Mouse (Mus musculus): ENCODE data around the gene Pld4. TPM values are rescaled to one million over a fixed set of nuclear protein-coding genes. Genes with fewer than 3 reads are reported as not detected.

The Pld4 gene
- polyA plus RNA-seq (2012; rRNA removed): 7.8 and 8.3 TPM in 2 replicates

GRCm38 (mm10) chr12:112760154-112760926 lies at the start of gene Pld4:
Pld4 (plus strand) TSS chr12:112760655.

GRCm38 (mm10) chr12:112720216-112720615 lies 40.2 kb upstream of the Pld4 start, which contains the start of gene Cep170b:
Cep170b (plus strand) TSS chr12:112720455.

GRCm38 (mm10) chr12:112801864-112802846 lies 41.7 kb downstream of the Pld4 start, which contains the start of gene Ahnak2:
Ahnak2 (minus strand) TSS chr12:112802657.

GRCm38 (mm10) chr12:112808587-112809364 lies 48.3 kb downstream of the Pld4 start, which contains the start of gene Clba1:
Clba1 (plus strand) TSS chr12:112808937.

Other genes with a start within 250 kb of the Pld4 start
- 34.9 and 36.2 TPM in 2 replicates for gene Tmem179, start 243.9 kb upstream of the Pld4 start, polyA plus RNA-seq (2012; rRNA removed)
- 11.3 and 13.2 TPM in 2 replicates for gene Inf2, start 171.9 kb upstream of the Pld4 start, polyA plus RNA-seq (2012; rRNA removed)
- 2.8 and 6.9 TPM in 2 replicates for gene Adssl1, start 140.6 kb upstream of the Pld4 start, polyA plus RNA-seq (2012; rRNA removed)
- gene Siva1, start 116.0 kb upstream of the Pld4 start, polyA plus RNA-seq (2012; rRNA removed): 86.7 and 92.2 TPM in 2 replicates
- 292 and 299 TPM in 2 replicates for gene Akt1, start 85.8 kb upstream of the Pld4 start, polyA plus RNA-seq (2012; rRNA removed)
- gene Zbtb42, start 81.8 kb upstream of the Pld4 start, polyA plus RNA-seq (2012; rRNA removed): 3.1 and 3.5 TPM in 2 replicates
- gene Cep170b, start 40.2 kb upstream of the Pld4 start, polyA plus RNA-seq (2012; rRNA removed): 42.5 and 49.1 TPM in 2 replicates
- 1.8 and 3.9 TPM in 2 replicates for gene Ahnak2, start 42.0 kb downstream of the Pld4 start, polyA plus RNA-seq (2012; rRNA removed)
- gene Clba1, start 48.3 kb downstream of the Pld4 start, polyA plus RNA-seq (2012; rRNA removed): 10.7 and 11.2 TPM in 2 replicates
- gene Cdca4, start 68.8 kb downstream of the Pld4 start, polyA plus RNA-seq (2012; rRNA removed): 55.2 and 60.5 TPM in 2 replicates
- gene Gpr132, start 107.6 kb downstream of the Pld4 start, polyA plus RNA-seq (2012; rRNA removed): 0.16 and 0.20 TPM in 2 replicates
- gene Jag2, start 169.1 kb downstream of the Pld4 start, polyA plus RNA-seq (2012; rRNA removed): 44.5 and 56.0 TPM in 2 replicates
- gene Nudt14, start 181.5 kb downstream of the Pld4 start, polyA plus RNA-seq (2012; rRNA removed): 37.1 and 42.3 TPM in 2 replicates
- gene Btbd6, start 215.8 kb downstream of the Pld4 start, polyA plus RNA-seq (2012; rRNA removed): 42.4 and 44.8 TPM in 2 replicates
- gene Brf1, start 240.0 kb downstream of the Pld4 start, polyA plus RNA-seq (2012; rRNA removed): 80.8 and 84.7 TPM in 2 replicates

All from central nervous system, embryonic 14 days (tissue).